Mouse (Mus musculus): Measurements from ENCODE around the gene Zfand5. TPM values are rescaled to one million over a fixed set of nuclear protein-coding genes. Genes with fewer than 3 reads are reported as not detected.
A peak's percentile ranks its signal among the peaks of the same experiment; 100 is the strongest.
"Not testable (repeated sequence)": the region's sequence is repeated elsewhere in the genome, so short reads cannot be mapped to it uniquely, and the experiment has no call there.

Zfand5 gene
- polyA plus RNA-seq (2012; ENCODE audit: insufficient read depth, insufficient read length, missing spikeins) = 76.9 and 88.6 TPM in 2 replicates

GRCm38 (mm10) chr19:21271741-21272654, at the start of gene Zfand5:
TSS of gene Zfand5 (plus strand) at chr19:21272278.
- Histone ChIP-seq H3K27ac (replicated peaks; ENCODE audit: low read depth, low read length) (peak within 1 kb of the TSS; percentile 94), H3K4me1 (ENCODE audit: control insufficient read depth, insufficient read depth, insufficient read length, low read length) (peaks cover 8% of the 10 kb centered on the region), H3K4me3 (ENCODE audit: insufficient read depth, low read depth, low read length) (peak within 1 kb of the TSS; percentile 84)

- Histone ChIP-seq H3K27ac (replicated peaks; ENCODE audit: low read depth, low read length) (no peak overlapping the region), H3K4me1 (ENCODE audit: control insufficient read depth, insufficient read depth, insufficient read length, low read length) (peaks cover 2% of the 10 kb centered on the region), H3K4me3 (ENCODE audit: insufficient read depth, low read depth, low read length) (no peak overlapping the region)
Observed at GRCm38 (mm10) chr19:21227131-21227530, 44.9 kb upstream of the Zfand5 start.

- Histone ChIP-seq H3K4me1 (ENCODE audit: control insufficient read depth, insufficient read depth, insufficient read length, low read length) (peaks cover 2% of the 10 kb centered on the region), H3K4me3 (ENCODE audit: insufficient read depth, low read depth, low read length) (no peak overlapping the region), H3K27ac (replicated peaks; ENCODE audit: low read depth, low read length) (no peak overlapping the region)
Observed at GRCm38 (mm10) chr19:21227754-21228153, 44.3 kb upstream of the Zfand5 start.

DNA sequence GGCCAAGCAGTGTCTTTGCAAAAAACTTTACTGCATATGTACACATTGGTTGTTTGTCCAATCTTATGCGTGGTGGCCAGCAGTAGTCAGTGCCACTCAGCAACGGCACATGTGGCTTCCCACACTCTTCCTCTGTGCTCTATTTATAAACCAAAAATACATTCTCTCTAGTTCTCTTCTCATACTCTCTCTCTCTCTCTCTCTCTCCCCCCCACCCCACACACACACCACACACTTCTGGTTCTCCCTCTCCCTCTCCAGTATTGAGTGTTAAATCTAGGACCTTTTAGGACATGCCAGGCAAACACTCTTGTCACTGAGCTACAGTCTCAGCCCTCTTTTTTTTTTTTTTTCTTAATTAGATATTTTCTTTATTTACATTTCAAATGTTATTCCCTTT, 23.3 kb upstream of the Zfand5 start:
- H3K4me1 ChIP-seq (ENCODE audit: control insufficient read depth, insufficient read depth, insufficient read length, low read length); H3K27ac ChIP-seq (replicated peaks; ENCODE audit: low read depth, low read length); H3K4me3 ChIP-seq (ENCODE audit: insufficient read depth, low read depth, low read length): not testable (repeated sequence)

DNA sequence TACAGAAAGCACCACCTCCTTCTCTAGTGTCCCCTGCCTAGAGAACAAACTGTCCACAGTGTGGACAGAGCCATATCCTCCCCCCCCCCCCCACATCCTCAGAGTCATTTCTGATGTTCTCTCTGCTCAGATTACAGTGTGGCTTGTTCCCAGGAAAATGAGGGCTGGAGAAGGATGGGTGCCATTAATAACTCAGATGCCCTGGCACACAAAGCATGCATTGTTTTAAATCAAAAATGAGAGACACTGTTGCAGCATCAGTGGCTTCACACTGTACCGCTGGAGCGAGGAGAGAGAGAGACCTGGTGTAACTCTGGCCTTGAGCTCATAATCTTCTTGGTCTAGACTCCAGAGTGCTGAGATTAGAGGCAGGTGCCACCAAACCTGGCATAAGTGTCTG, 18.2 kb upstream of the Zfand5 start:
- Histone ChIP-seq H3K4me3 (ENCODE audit: insufficient read depth, low read depth, low read length) (no peak overlapping the region), H3K4me1 (ENCODE audit: control insufficient read depth, insufficient read depth, insufficient read length, low read length) (no peaks in the 10 kb centered on the region), H3K27ac (replicated peaks; ENCODE audit: low read depth, low read length) (no peak overlapping the region)

- H3K4me3 ChIP-seq (ENCODE audit: insufficient read depth, low read depth, low read length) = no peak overlapping the region
- no peaks in the 10 kb centered on the region for H3K4me1 ChIP-seq (ENCODE audit: control insufficient read depth, insufficient read depth, insufficient read length, low read length)
- H3K27ac ChIP-seq (replicated peaks; ENCODE audit: low read depth, low read length) = no peak overlapping the region
Observed at GRCm38 (mm10) chr19:21255920-21256319, 16.2 kb upstream of the Zfand5 start.

GRCm38 (mm10) chr19:21259453-21259852, 12.6 kb upstream of the Zfand5 start:
- no peak overlapping the region for H3K27ac ChIP-seq (replicated peaks; ENCODE audit: low read depth, low read length)
- no peaks in the 10 kb centered on the region for H3K4me1 ChIP-seq (ENCODE audit: control insufficient read depth, insufficient read depth, insufficient read length, low read length)
- H3K4me3 ChIP-seq (ENCODE audit: insufficient read depth, low read depth, low read length) = no peak overlapping the region

DNA sequence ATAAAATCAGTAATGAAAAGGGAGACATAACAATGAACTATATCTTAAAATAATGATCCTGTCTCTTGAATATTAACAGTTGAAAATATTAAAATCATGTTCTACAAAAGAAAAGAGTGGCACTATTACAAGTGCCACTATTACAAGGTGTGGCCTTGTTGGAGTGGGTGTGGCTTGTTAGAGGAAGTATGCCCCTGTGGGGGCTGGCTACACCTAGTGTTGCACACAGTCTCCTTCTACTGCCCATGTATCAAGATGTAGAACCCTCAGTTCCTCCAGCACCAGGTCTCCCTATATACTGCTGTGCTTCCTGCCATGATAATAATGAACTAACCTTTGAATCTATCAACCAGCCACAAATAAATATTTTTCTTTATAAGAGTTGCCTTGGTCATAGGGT, 11.8 kb upstream of the Zfand5 start:
- Histone ChIP-seq H3K4me3 (ENCODE audit: insufficient read depth, low read depth, low read length) (no peak overlapping the region), H3K27ac (replicated peaks; ENCODE audit: low read depth, low read length) (no peak overlapping the region), H3K4me1 (ENCODE audit: control insufficient read depth, insufficient read depth, insufficient read length, low read length) (no peaks in the 10 kb centered on the region)

DNA sequence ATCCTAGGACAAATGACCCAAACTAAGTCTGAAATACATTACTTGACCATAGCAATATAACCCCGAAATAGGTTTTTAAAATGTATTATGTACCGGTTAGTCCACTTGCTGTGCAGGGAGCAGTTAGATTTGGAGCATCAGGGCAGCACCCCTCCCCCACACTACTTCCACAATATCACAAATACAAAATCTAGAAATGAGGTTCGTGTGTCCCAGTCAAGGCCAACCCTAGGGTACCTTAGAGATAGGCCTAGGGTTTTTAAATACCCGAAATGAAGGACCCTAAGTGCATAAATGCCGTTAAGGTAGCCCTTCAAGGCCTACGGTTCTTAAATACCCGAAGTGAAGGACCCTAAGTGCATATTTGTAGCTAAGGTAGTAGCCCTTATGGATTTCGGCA, 892 bp upstream of the Zfand5 start:
- Histone ChIP-seq H3K27ac (replicated peaks; ENCODE audit: low read depth, low read length) (peak overlapping the region; percentile 94), H3K4me1 (ENCODE audit: control insufficient read depth, insufficient read depth, insufficient read length, low read length) (peaks cover 3% of the 10 kb centered on the region; the same call in 1 of the 2 replicates), H3K4me3 (ENCODE audit: insufficient read depth, low read depth, low read length) (peak overlapping the region; percentile 76)

GRCm38 (mm10) chr19:21272655-21273284, 692 bp downstream of the Zfand5 start:
- Histone ChIP-seq H3K27ac (replicated peaks; ENCODE audit: low read depth, low read length) (peak overlapping the region; percentile 89), H3K4me3 (ENCODE audit: insufficient read depth, low read depth, low read length) (peak overlapping the region; percentile 84), H3K4me1 (ENCODE audit: control insufficient read depth, insufficient read depth, insufficient read length, low read length) (peaks cover 10% of the 10 kb centered on the region)

GRCm38 (mm10) chr19:21273440-21273839, 1.4 kb downstream of the Zfand5 start:
- peaks cover 10% of the 10 kb centered on the region for H3K4me1 ChIP-seq (ENCODE audit: control insufficient read depth, insufficient read depth, insufficient read length, low read length)
- peak overlapping the region; percentile 72 for H3K4me3 ChIP-seq (ENCODE audit: insufficient read depth, low read depth, low read length)
- H3K27ac ChIP-seq (replicated peaks; ENCODE audit: low read depth, low read length) = peak overlapping the region; percentile 88

DNA sequence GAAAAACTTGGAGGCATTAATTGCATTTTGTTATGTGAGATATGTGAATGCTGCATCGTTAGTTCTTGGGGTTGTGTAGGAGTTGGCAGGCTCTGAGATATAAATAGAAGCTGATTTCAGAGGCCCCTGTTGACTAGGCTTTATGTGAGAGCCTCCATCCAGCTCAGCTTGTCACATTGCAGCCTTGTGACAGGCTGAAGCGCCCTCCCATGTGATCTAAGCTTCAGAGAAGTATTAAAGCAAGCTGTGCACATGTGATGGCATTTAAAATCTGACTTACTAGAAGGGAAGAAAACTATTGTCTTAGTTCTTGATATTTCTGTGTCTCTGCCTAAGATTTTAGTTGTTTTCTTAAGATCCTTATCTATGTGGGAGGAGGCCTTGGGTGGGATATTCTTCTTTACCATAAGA, 2.1 kb downstream of the Zfand5 start:
- Histone ChIP-seq H3K4me1 (ENCODE audit: control insufficient read depth, insufficient read depth, insufficient read length, low read length) (peaks cover 10% of the 10 kb centered on the region), H3K27ac (replicated peaks; ENCODE audit: low read depth, low read length) (peak overlapping the region; percentile 88; the same call in 1 of the 2 replicates), H3K4me3 (ENCODE audit: insufficient read depth, low read depth, low read length) (peak overlapping the region; percentile 72)

GRCm38 (mm10) chr19:21274714-21275113, 2.6 kb downstream of the Zfand5 start:
- peaks cover 10% of the 10 kb centered on the region for H3K4me1 ChIP-seq (ENCODE audit: control insufficient read depth, insufficient read depth, insufficient read length, low read length)
- H3K4me3 ChIP-seq (ENCODE audit: insufficient read depth, low read depth, low read length) = peak overlapping the region; percentile 72
- H3K27ac ChIP-seq (replicated peaks; ENCODE audit: low read depth, low read length) = peak overlapping the region; percentile 70

GRCm38 (mm10) chr19:21276317-21276716, 4.2 kb downstream of the Zfand5 start:
- Histone ChIP-seq H3K4me3 (ENCODE audit: insufficient read depth, low read depth, low read length) (no peak overlapping the region), H3K4me1 (ENCODE audit: control insufficient read depth, insufficient read depth, insufficient read length, low read length) (peaks cover 10% of the 10 kb centered on the region), H3K27ac (replicated peaks; ENCODE audit: low read depth, low read length) (no peak overlapping the region)

DNA sequence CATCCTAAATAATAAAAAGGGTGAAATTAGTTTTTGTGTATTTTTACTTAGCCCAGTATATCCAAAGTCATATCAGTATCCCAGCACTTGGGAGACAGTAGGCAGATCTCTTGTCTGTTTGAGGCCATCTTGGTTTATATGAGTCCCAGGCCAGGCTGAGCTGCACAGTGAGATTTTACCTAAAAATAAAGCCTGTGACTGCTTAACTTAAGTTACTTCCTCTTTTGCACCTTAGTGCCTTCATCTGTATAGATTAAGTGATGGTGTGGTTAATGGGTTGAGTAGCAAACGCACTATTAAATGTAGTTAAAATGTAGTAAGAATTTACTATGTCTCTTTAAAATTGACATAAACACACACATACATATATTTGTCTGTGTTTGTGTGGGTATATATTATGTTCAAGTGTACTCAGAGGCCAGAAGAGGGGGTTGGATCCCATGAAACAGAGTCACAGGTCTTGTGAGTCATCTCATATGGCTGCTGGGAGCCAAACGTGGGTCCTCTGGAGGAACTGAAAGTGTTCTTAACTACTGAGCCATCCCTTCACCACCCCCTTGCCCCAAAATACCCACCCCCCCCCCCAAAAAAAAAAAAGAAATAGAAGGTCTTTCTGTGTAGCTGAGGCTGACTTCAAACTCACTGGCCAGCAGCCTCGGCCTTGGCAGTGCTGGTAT, 14.5 kb downstream of the Zfand5 start:
- H3K4me1 ChIP-seq (ENCODE audit: control insufficient read depth, insufficient read depth, insufficient read length, low read length) = no peaks in the 10 kb centered on the region
- no peak overlapping the region for H3K27ac ChIP-seq (replicated peaks; ENCODE audit: low read depth, low read length)
- no peak overlapping the region for H3K4me3 ChIP-seq (ENCODE audit: insufficient read depth, low read depth, low read length)

Data from brown adipose tissue, adult 24 weeks (tissue).